In the genomic region with DNA sequence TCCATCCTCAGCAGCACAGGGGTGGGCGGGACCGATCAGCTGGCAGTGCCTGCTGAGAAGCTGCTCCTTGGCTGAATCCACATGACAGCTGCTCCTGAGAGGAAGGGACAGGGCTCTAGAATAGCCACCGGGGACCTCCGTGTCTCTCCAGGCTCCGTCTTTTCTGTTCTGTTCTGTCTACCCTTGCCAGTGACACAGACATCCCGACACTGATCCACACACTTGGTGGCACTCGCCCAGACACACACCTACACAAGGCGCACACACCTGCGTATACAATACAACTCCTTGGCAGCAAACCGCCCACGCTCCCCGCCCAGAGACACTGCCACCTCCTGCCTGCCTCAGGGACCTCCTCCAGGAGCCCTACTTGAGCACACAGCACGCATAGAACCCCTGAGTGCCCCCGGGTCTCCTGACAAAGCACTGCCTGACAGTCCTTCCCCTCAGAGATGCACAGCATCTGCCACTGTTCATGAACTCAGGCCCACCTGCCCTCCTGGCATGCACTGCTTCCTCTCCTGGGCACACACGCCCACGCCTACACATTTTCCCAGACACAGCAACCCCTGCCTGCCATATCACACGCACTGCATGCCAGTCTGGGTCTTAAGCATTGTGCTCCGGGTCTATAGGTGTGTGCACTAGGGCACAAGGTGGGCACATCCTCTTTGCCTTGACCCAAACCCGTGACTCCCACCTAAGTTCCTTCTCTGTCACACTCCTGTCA, we compare ENCODE assay signal across 10 mouse cellular contexts. TPM values are rescaled to one million over a fixed set of nuclear protein-coding genes. Genes with fewer than 3 reads are reported as not detected.
A peak's percentile ranks its signal among the peaks of the same experiment; 100 is the strongest.
DNase-seq lines count a peak whose midpoint lies in the region; ATAC-seq and TF ChIP-seq lines count a peak whose summit lies in the region.
"Had no signal": no experiment of that assay in that cellular context is flagged by ENCODE, and none has a peak within 500 bp of the region (broad histone marks: within the 10 kb centered on the region; RNA-seq: fewer than 3 reads in every experiment).

No protein-coding gene starts in this region.

- H3K9me3 ChIP-seq in forebrain, embryonic 12.5 days: no peaks in the 10 kb centered on the region
- H3K9me3 ChIP-seq: limb, embryonic 15.5 days had no signal

- 54% methylated on average over 19 of the region's 19 CpGs for WGBS in forebrain, embryonic 12.5 days
- WGBS in kidney, adult 2 months: 67% methylated on average over 19 of the region's 19 CpGs

- peaks cover 94% of the 10 kb centered on the region for H3K4me1 ChIP-seq in forebrain, embryonic 12.5 days
- H3K4me1 ChIP-seq in kidney, adult 2 months (ENCODE audit: control insufficient read depth, insufficient read depth, low read length): no peaks in the 10 kb centered on the region

- TF ChIP-seq POLR2A in kidney, adult 2 months (IDR thresholded peaks at IDR 0.05; ENCODE audit: low read depth, low read length): no peak

- peaks cover 50% of the 10 kb centered on the region for H3K27me3 ChIP-seq in forebrain, embryonic 12.5 days
- H3K27me3 ChIP-seq in kidney, adult 2 months (replicated peaks; ENCODE audit: control insufficient read depth, insufficient read depth, low read length): no peaks in the 10 kb centered on the region

- ATAC-seq in forebrain, embryonic 12.5 days (ENCODE audit: low FRiP score): no peak

- H3K36me3 ChIP-seq in forebrain, embryonic 12.5 days (replicated peaks): no peaks in the 10 kb centered on the region
- H3K36me3 ChIP-seq in kidney, adult 2 months (ENCODE audit: control insufficient read depth, insufficient read depth, low read length): no peaks in the 10 kb centered on the region
- H3K36me3 ChIP-seq: limb, embryonic 15.5 days had no signal

- TF ChIP-seq CTCF in left cerebral cortex, adult 2 months (IDR thresholded peaks at IDR 0.05): no peak
- no peak for TF ChIP-seq CTCF in kidney, adult 2 months (conservative IDR thresholded peaks at IDR 0.05; ENCODE audit: insufficient read depth, insufficient read length, low read depth, low read length)

- peak overlapping the region; percentile 84 for H3K9ac ChIP-seq in forebrain, embryonic 12.5 days
- H3K9ac ChIP-seq: limb, embryonic 15.5 days had no signal

- H3K27ac ChIP-seq in forebrain, embryonic 12.5 days: peak overlapping the region; percentile 36; the same call in 1 of the 2 replicates
- peak overlapping the region; percentile 40; the same call in 1 of the 2 replicates for H3K27ac ChIP-seq in left cerebral cortex, adult 2 months
- no peak overlapping the region for H3K27ac ChIP-seq in kidney, adult 2 months (ENCODE audit: insufficient read depth, low read depth, low read length)
- H3K27ac ChIP-seq: limb, embryonic 15.5 days had no signal

- peak overlapping the region; percentile 65 for H3K4me3 ChIP-seq in forebrain, embryonic 12.5 days (replicated peaks)
- peak overlapping the region; percentile 63 for H3K4me3 ChIP-seq in left cerebral cortex, adult 2 months
- no peak overlapping the region for H3K4me3 ChIP-seq in kidney, adult 2 months (ENCODE audit: insufficient read depth, low read depth, low read length)
- H3K4me3 ChIP-seq: limb, embryonic 15.5 days had no signal

- peak; percentile 67 for DNase-seq in layer of hippocampus, adult 9-11 months
- DNase-seq in layer of hippocampus, adult 11-12 months (ENCODE audit: low spot score): no peak
- DNase-seq in left cerebral cortex, adult 2 months (ENCODE audit: extremely low spot score in 1 of 2, low spot score in 2 of 2): peak; percentile 64 to 74
- DNase-seq in right cerebral cortex, adult 2 months (ENCODE audit: low spot score in 2 of 2): peak; percentile 68 to 83
- no peak for DNase-seq in spleen, postnatal 4 days (ENCODE audit: low spot score in 2 of 2)
- no peak for DNase-seq in kidney, adult 2 months
- DNase-seq in liver: no peak
- DNase-seq: lung, postnatal 36 days had no signal

- peak overlapping the region; percentile 94 for H3K4me2 ChIP-seq in forebrain, embryonic 12.5 days
- H3K4me2 ChIP-seq: limb, embryonic 15.5 days had no signal

- intact Hi-C loops in left cerebral cortex, adult 2 months (cut with DNase I): loop anchor here (2.0 kb wide), 1 partner anchor 44 kb away; no protein-coding TSS in a partner anchor

RNA-seq across cellular contexts. Expression of gene Nrxn2, which starts 2.1 kb away (rescaled TPM):
- polyA plus RNA-seq in forebrain, embryonic 12.5 days (2016; fragmentation: Nextera tagmentation; extraction: Ambion mirVana): 17.1 and 17.6 TPM in 2 replicates
- total RNA-seq in left cerebral cortex, adult 2 months (2021): 100 to 1,000 TPM; 618 to 620 TPM
- 5.9 and 6.4 TPM in 2 replicates for polyA plus RNA-seq in kidney, adult 2 months (2012; rRNA removed)

RNA-seq across cellular contexts. Expression of gene Rasgrp2, which starts 21.5 kb away (rescaled TPM):
- polyA plus RNA-seq in forebrain, embryonic 12.5 days (2016; fragmentation: Nextera tagmentation; extraction: Ambion mirVana): 13.1 and 15.1 TPM in 2 replicates
- 10 to 100 TPM; 61.1 to 72.2 TPM for total RNA-seq in left cerebral cortex, adult 2 months (2021)
- polyA plus RNA-seq in kidney, adult 2 months (2012; rRNA removed): 76.8 and 90.0 TPM in 2 replicates

RNA-seq across cellular contexts. Expression of gene Pygm, which starts 36.4 kb away (rescaled TPM):
- polyA plus RNA-seq in forebrain, embryonic 12.5 days (2016; fragmentation: Nextera tagmentation; extraction: Ambion mirVana): 0.78 and 1.5 TPM in 2 replicates
- total RNA-seq in left cerebral cortex, adult 2 months (2021): 10 to 100 TPM; 28.4 to 32.7 TPM
- polyA plus RNA-seq in kidney, adult 2 months (2012; rRNA removed): 15.0 and 47.1 TPM in 2 replicates

RNA-seq across cellular contexts. Expression of gene Sf1, which starts 57.2 kb away (rescaled TPM):
- polyA plus RNA-seq in forebrain, embryonic 12.5 days (2016; fragmentation: Nextera tagmentation; extraction: Ambion mirVana): 204 and 221 TPM in 2 replicates
- 100 to 1,000 TPM; 208 to 212 TPM for total RNA-seq in left cerebral cortex, adult 2 months (2021)
- polyA plus RNA-seq in kidney, adult 2 months (2012; rRNA removed): 71.3 and 76.3 TPM in 2 replicates

Comparison
In these comparisons a context has a peak if more than half of its experiments do, and no peak if none do; other contexts are left out.
1. DNase-seq: peak in layer of hippocampus, adult 9-11 months (single experiment), left cerebral cortex, adult 2 months (2 of 2) and right cerebral cortex, adult 2 months (2 of 2); none in layer of hippocampus, adult 11-12 months (single experiment), spleen, postnatal 4 days (0 of 2), kidney, adult 2 months (single experiment) and liver (single experiment).